Mouse (Mus musculus): Measurements from ENCODE around the gene Olfr101. TPM values are rescaled to one million over a fixed set of nuclear protein-coding genes. Genes with fewer than 3 reads are reported as not detected.

Gene Olfr101
- polyA plus RNA-seq (2016; fragmentation: Nextera tagmentation; extraction: Ambion mirVana): not detected in 2 replicates

- Histone ChIP-seq H3K27me3 (no peaks in the 10 kb centered on the region), H3K9me3 (no peaks in the 10 kb centered on the region), H3K4me2 (no peak within 1 kb of the TSS), H3K4me1 (replicated peaks) (no peaks in the 10 kb centered on the region), H3K36me3 (no peaks in the 10 kb centered on the region), H3K4me3 (replicated peaks) (no peak within 1 kb of the TSS), H3K27ac (no peak within 1 kb of the TSS), H3K9ac (replicated peaks) (no peak within 1 kb of the TSS)
- ATAC-seq (ENCODE audit: insufficient number of reproducible peaks, insufficient read depth, low FRiP score, low TSS enrichment, low read depth): no peak
- 82% methylated on average over 4 of the region's 4 CpGs for WGBS
Observed at GRCm38 (mm10) chr17:37304213-37304612, at the start of gene Olfr101. Gene Olfr101, minus strand, starts transcription at chr17:37304313.

GRCm38 (mm10) chr17:37339598-37339997, 35.5 kb upstream of the Olfr101 start, which contains the start of gene Olfr103:
Gene Olfr103, minus strand, starts transcription at chr17:37339698.
- H3K4me3 ChIP-seq (replicated peaks): no peak within 1 kb of the TSS
- H3K4me2 ChIP-seq: no peak within 1 kb of the TSS
- no peaks in the 10 kb centered on the region for H3K4me1 ChIP-seq (replicated peaks)
- 90% methylated on average over 2 of the region's 2 CpGs for WGBS
- H3K27ac ChIP-seq: no peak within 1 kb of the TSS
- no peaks in the 10 kb centered on the region for H3K36me3 ChIP-seq
- 0 out of 2 replicates have a peak, but pooled peaks cover 6% of the 10 kb centered on the region for H3K9me3 ChIP-seq
- no peak within 1 kb of the TSS for H3K9ac ChIP-seq (replicated peaks)
- ATAC-seq (ENCODE audit: insufficient number of reproducible peaks, insufficient read depth, low FRiP score, low TSS enrichment, low read depth): no peak
- H3K27me3 ChIP-seq: no peaks in the 10 kb centered on the region

GRCm38 (mm10) chr17:37316954-37317353, 12.8 kb upstream of the Olfr101 start, which contains the start of gene Olfr102:
Gene Olfr102, minus strand, starts transcription at chr17:37317054.
- no peak within 1 kb of the TSS for H3K4me2 ChIP-seq
- H3K27ac ChIP-seq: no peak within 1 kb of the TSS
- H3K4me3 ChIP-seq (replicated peaks): no peak within 1 kb of the TSS
- no peaks in the 10 kb centered on the region for H3K27me3 ChIP-seq
- H3K9ac ChIP-seq (replicated peaks): no peak within 1 kb of the TSS
- 0 out of 2 replicates have a peak, but pooled peaks cover 4% of the 10 kb centered on the region for H3K9me3 ChIP-seq
- ATAC-seq (ENCODE audit: insufficient number of reproducible peaks, insufficient read depth, low FRiP score, low TSS enrichment, low read depth): no peak
- no peaks in the 10 kb centered on the region for H3K36me3 ChIP-seq
- no peaks in the 10 kb centered on the region for H3K4me1 ChIP-seq (replicated peaks)

GRCm38 (mm10) chr17:37310146-37310699, 6.1 kb upstream of the Olfr101 start:
- Histone ChIP-seq H3K4me3 (replicated peaks) (no peak overlapping the region), H3K27ac (no peak overlapping the region), H3K9me3 (no peaks in the 10 kb centered on the region), H3K9ac (replicated peaks) (no peak overlapping the region), H3K4me1 (replicated peaks) (no peaks in the 10 kb centered on the region), H3K36me3 (no peaks in the 10 kb centered on the region), H3K27me3 (no peaks in the 10 kb centered on the region), H3K4me2 (no peak overlapping the region)
- ATAC-seq (ENCODE audit: insufficient number of reproducible peaks, insufficient read depth, low FRiP score, low TSS enrichment, low read depth): no peak
- 37% methylated on average over 2 of the region's 2 CpGs for WGBS

GRCm38 (mm10) chr17:37308483-37308882, 4.4 kb upstream of the Olfr101 start:
- WGBS: 34% methylated on average over 4 of the region's 4 CpGs
- ATAC-seq (ENCODE audit: insufficient number of reproducible peaks, insufficient read depth, low FRiP score, low TSS enrichment, low read depth): no peak

GRCm38 (mm10) chr17:37283360-37283759, 20.8 kb downstream of the Olfr101 start, which contains the start of gene Olfr99:
Gene Olfr99, minus strand, starts transcription at chr17:37283460.
- Histone ChIP-seq H3K9ac (replicated peaks) (no peak within 1 kb of the TSS), H3K9me3 (no peaks in the 10 kb centered on the region; the same call in 1 of the 2 replicates), H3K4me3 (replicated peaks) (no peak within 1 kb of the TSS), H3K27ac (no peak within 1 kb of the TSS), H3K4me1 (replicated peaks) (no peaks in the 10 kb centered on the region), H3K4me2 (no peak within 1 kb of the TSS), H3K27me3 (no peaks in the 10 kb centered on the region), H3K36me3 (no peaks in the 10 kb centered on the region)
- no peak for ATAC-seq (ENCODE audit: insufficient number of reproducible peaks, insufficient read depth, low FRiP score, low TSS enrichment, low read depth)
- WGBS: 72% methylated on average over 1 of the region's 1 CpGs

More at GRCm38 (mm10) chr17:37308483-37308882, 4.4 kb upstream of the Olfr101 start:
- no peaks in the 10 kb centered on the region for H3K36me3 ChIP-seq
- no peaks in the 10 kb centered on the region for H3K4me1 ChIP-seq (replicated peaks)
- H3K27me3 ChIP-seq: no peaks in the 10 kb centered on the region
- H3K4me3 ChIP-seq (replicated peaks): no peak overlapping the region
- no peak overlapping the region for H3K4me2 ChIP-seq
- H3K9ac ChIP-seq (replicated peaks): no peak overlapping the region
- no peak overlapping the region for H3K27ac ChIP-seq
- no peaks in the 10 kb centered on the region for H3K9me3 ChIP-seq

GRCm38 (mm10) chr17:37280331-37280730, 23.8 kb downstream of the Olfr101 start:
- H3K36me3 ChIP-seq: no peaks in the 10 kb centered on the region
- no peak overlapping the region for H3K4me3 ChIP-seq (replicated peaks)
- no peak overlapping the region for H3K4me2 ChIP-seq
- ATAC-seq (ENCODE audit: insufficient number of reproducible peaks, insufficient read depth, low FRiP score, low TSS enrichment, low read depth): no peak
- WGBS: 85% methylated on average over 1 of the region's 1 CpGs
- H3K4me1 ChIP-seq (replicated peaks): no peaks in the 10 kb centered on the region
- H3K9ac ChIP-seq (replicated peaks): no peak overlapping the region
- no peak overlapping the region for H3K27ac ChIP-seq
- no peaks in the 10 kb centered on the region for H3K27me3 ChIP-seq
- H3K9me3 ChIP-seq: no peaks in the 10 kb centered on the region

GRCm38 (mm10) chr17:37276573-37276972, 27.5 kb downstream of the Olfr101 start:
- H3K4me1 ChIP-seq (replicated peaks): no peaks in the 10 kb centered on the region
- H3K9me3 ChIP-seq: no peaks in the 10 kb centered on the region
- H3K27me3 ChIP-seq: no peaks in the 10 kb centered on the region
- ATAC-seq (ENCODE audit: insufficient number of reproducible peaks, insufficient read depth, low FRiP score, low TSS enrichment, low read depth): no peak
- no peaks in the 10 kb centered on the region for H3K36me3 ChIP-seq
- H3K27ac ChIP-seq: no peak overlapping the region
- H3K9ac ChIP-seq (replicated peaks): no peak overlapping the region
- H3K4me3 ChIP-seq (replicated peaks): no peak overlapping the region
- H3K4me2 ChIP-seq: no peak overlapping the region

GRCm38 (mm10) chr17:37275626-37276248, 28.4 kb downstream of the Olfr101 start:
- WGBS: 97% methylated on average over 2 of the region's 2 CpGs
- no peak for ATAC-seq (ENCODE audit: insufficient number of reproducible peaks, insufficient read depth, low FRiP score, low TSS enrichment, low read depth)
- no peak overlapping the region for H3K27ac ChIP-seq
- H3K4me3 ChIP-seq (replicated peaks): no peak overlapping the region
- peaks cover 4% of the 10 kb centered on the region; the same call in 1 of the 2 replicates for H3K27me3 ChIP-seq
- H3K4me1 ChIP-seq (replicated peaks): no peaks in the 10 kb centered on the region
- no peak overlapping the region for H3K9ac ChIP-seq (replicated peaks)
- H3K36me3 ChIP-seq: no peaks in the 10 kb centered on the region
- no peak overlapping the region for H3K4me2 ChIP-seq
- H3K9me3 ChIP-seq: no peaks in the 10 kb centered on the region

- Histone ChIP-seq H3K9ac (replicated peaks) (no peak overlapping the region), H3K4me3 (replicated peaks) (peak overlapping the region; percentile 47), H3K9me3 (no peaks in the 10 kb centered on the region), H3K4me1 (replicated peaks) (no peaks in the 10 kb centered on the region), H3K27ac (no peak overlapping the region), H3K36me3 (no peaks in the 10 kb centered on the region), H3K4me2 (peak overlapping the region; percentile 93), H3K27me3 (peaks cover 6% of the 10 kb centered on the region; the same call in 1 of the 2 replicates)
- WGBS: 61% methylated on average over 8 of the region's 8 CpGs
- peak; percentile 41; the same call in 1 of the 2 replicates for ATAC-seq (ENCODE audit: insufficient number of reproducible peaks, insufficient read depth, low FRiP score, low TSS enrichment, low read depth)
Observed at GRCm38 (mm10) chr17:37270702-37271092, 33.4 kb downstream of the Olfr101 start.

- Histone ChIP-seq H3K4me2 (peak within 1 kb of the TSS; percentile 93), H3K9ac (replicated peaks) (peak within 1 kb of the TSS; percentile 28; the same call in 1 of the 2 replicates), H3K27me3 (peaks cover 6% of the 10 kb centered on the region; the same call in 1 of the 2 replicates), H3K4me3 (replicated peaks) (peak within 1 kb of the TSS; percentile 47), H3K9me3 (no peaks in the 10 kb centered on the region), H3K27ac (no peak within 1 kb of the TSS), H3K36me3 (no peaks in the 10 kb centered on the region), H3K4me1 (replicated peaks) (no peaks in the 10 kb centered on the region)
- 4% methylated on average over 26 of the region's 26 CpGs for WGBS
- peak; percentile 91 for ATAC-seq (ENCODE audit: insufficient number of reproducible peaks, insufficient read depth, low FRiP score, low TSS enrichment, low read depth)
Observed at GRCm38 (mm10) chr17:37270058-37270701, 33.9 kb downstream of the Olfr101 start, which contains the start of gene H2-M3. Gene H2-M3, plus strand, starts transcription at chr17:37270220.
